Mouse (Mus musculus): Measurements from ENCODE around the gene Camk2g. TPM values are rescaled to one million over a fixed set of nuclear protein-coding genes. Genes with fewer than 3 reads are reported as not detected.
"Not testable (repeated sequence)": the region's sequence is repeated elsewhere in the genome, so short reads cannot be mapped to it uniquely, and the experiment has no call there.

Gene Camk2g
- polyA plus RNA-seq, 1 experiment from 2014 or later: 140 TPM

- Histone ChIP-seq H3K9me3 (no peaks in the 10 kb centered on the region), H3K27ac (no peak overlapping the region), H3K4me2 (no peak overlapping the region), H3K4me1 (peaks cover 11% of the 10 kb centered on the region), H3K27me3 (replicated peaks) (no peaks in the 10 kb centered on the region), H3K36me3 (replicated peaks) (peaks cover 23% of the 10 kb centered on the region), H3K9ac (no peak overlapping the region), H3K4me3 (no peak overlapping the region)
- 94% methylated on average over 9 of the region's 9 CpGs for WGBS
- ATAC-seq (replicated peaks): no peak
These were observed 62.9 kb downstream of the Camk2g start for GRCm38 (mm10) chr14:20730853-20731602.

GRCm38 (mm10) chr14:20729871-20730270 lies 64.0 kb downstream of the Camk2g start:
- Histone ChIP-seq H3K9me3 (no peaks in the 10 kb centered on the region), H3K4me2 (no peak overlapping the region), H3K27me3 (replicated peaks) (no peaks in the 10 kb centered on the region), H3K9ac (no peak overlapping the region), H3K4me3 (no peak overlapping the region), H3K36me3 (replicated peaks) (peaks cover 31% of the 10 kb centered on the region), H3K27ac (no peak overlapping the region), H3K4me1 (peaks cover 11% of the 10 kb centered on the region)
- WGBS: 91% methylated on average over 9 of the region's 9 CpGs
- ATAC-seq (replicated peaks): no peak

GRCm38 (mm10) chr14:20725660-20726339 lies 68.1 kb downstream of the Camk2g start:
- H3K4me3 ChIP-seq: no peak overlapping the region
- H3K4me2 ChIP-seq: no peak overlapping the region
- H3K9ac ChIP-seq: no peak overlapping the region
- peaks cover 68% of the 10 kb centered on the region for H3K36me3 ChIP-seq (replicated peaks)
- no peak for ATAC-seq (replicated peaks)
- no peak overlapping the region for H3K27ac ChIP-seq
- no peaks in the 10 kb centered on the region for H3K9me3 ChIP-seq
- H3K4me1 ChIP-seq: no peaks in the 10 kb centered on the region
- 89% methylated on average over 6 of the region's 6 CpGs for WGBS
- H3K27me3 ChIP-seq (replicated peaks): no peaks in the 10 kb centered on the region

GRCm38 (mm10) chr14:20724043-20724442 lies 69.8 kb downstream of the Camk2g start:
- Histone ChIP-seq H3K4me3 (no peak overlapping the region), H3K27ac (no peak overlapping the region), H3K36me3 (replicated peaks) (peaks cover 81% of the 10 kb centered on the region), H3K4me1 (no peaks in the 10 kb centered on the region), H3K9ac (no peak overlapping the region), H3K27me3 (replicated peaks) (no peaks in the 10 kb centered on the region), H3K4me2 (no peak overlapping the region), H3K9me3 (no peaks in the 10 kb centered on the region)
- WGBS: 33% methylated on average over 5 of the region's 5 CpGs
- ATAC-seq (replicated peaks): peak; percentile 15; the same call in 1 of the 2 replicates

GRCm38 (mm10) chr14:20723006-20723405 lies 70.9 kb downstream of the Camk2g start:
- no peak for ATAC-seq (replicated peaks)
- Histone ChIP-seq H3K4me1 (no peaks in the 10 kb centered on the region), H3K9ac (no peak overlapping the region), H3K4me3 (no peak overlapping the region), H3K36me3 (replicated peaks) (peaks cover 83% of the 10 kb centered on the region), H3K27me3 (replicated peaks) (no peaks in the 10 kb centered on the region), H3K9me3 (no peaks in the 10 kb centered on the region), H3K27ac (no peak overlapping the region), H3K4me2 (no peak overlapping the region)
- WGBS: 90% methylated on average over 12 of the region's 12 CpGs

- Histone ChIP-seq H3K4me3 (no peak overlapping the region), H3K27me3 (replicated peaks) (no peaks in the 10 kb centered on the region), H3K27ac (no peak overlapping the region), H3K9ac (no peak overlapping the region), H3K36me3 (replicated peaks) (peaks cover 88% of the 10 kb centered on the region), H3K4me2 (no peak overlapping the region), H3K9me3 (no peaks in the 10 kb centered on the region), H3K4me1 (no peaks in the 10 kb centered on the region)
- WGBS: 94% methylated on average over 4 of the region's 4 CpGs
- 0 out of 2 replicates have a peak, but pooled peaks have one; percentile 12 for ATAC-seq (replicated peaks)
These were observed 72.5 kb downstream of the Camk2g start for GRCm38 (mm10) chr14:20721371-20721770.

GRCm38 (mm10) chr14:20719767-20720166 lies 74.1 kb downstream of the Camk2g start:
- peaks cover 91% of the 10 kb centered on the region for H3K36me3 ChIP-seq (replicated peaks)
- no peaks in the 10 kb centered on the region for H3K4me1 ChIP-seq
- H3K4me3 ChIP-seq: no peak overlapping the region
- H3K27me3 ChIP-seq (replicated peaks): no peaks in the 10 kb centered on the region
- H3K27ac ChIP-seq: no peak overlapping the region
- H3K9me3 ChIP-seq: no peaks in the 10 kb centered on the region
- 92% methylated on average over 12 of the region's 12 CpGs for WGBS
- H3K4me2 ChIP-seq: no peak overlapping the region
- ATAC-seq (replicated peaks): no peak
- H3K9ac ChIP-seq: no peak overlapping the region

GRCm38 (mm10) chr14:20718443-20718842 lies 75.4 kb downstream of the Camk2g start:
- Histone ChIP-seq H3K4me3 (no peak overlapping the region), H3K4me2 (no peak overlapping the region), H3K4me1 (no peaks in the 10 kb centered on the region), H3K36me3 (replicated peaks) (peaks cover 94% of the 10 kb centered on the region), H3K27ac (no peak overlapping the region), H3K27me3 (replicated peaks) (no peaks in the 10 kb centered on the region), H3K9ac (no peak overlapping the region), H3K9me3 (no peaks in the 10 kb centered on the region)
- 93% methylated on average over 10 of the region's 10 CpGs for WGBS
- ATAC-seq (replicated peaks): no peak

GRCm38 (mm10) chr14:20713832-20714231 lies 80.1 kb downstream of the Camk2g start:
- no peaks in the 10 kb centered on the region for H3K27me3 ChIP-seq (replicated peaks)
- H3K9me3 ChIP-seq: no peaks in the 10 kb centered on the region
- 81% methylated on average over 11 of the region's 11 CpGs for WGBS
- ATAC-seq (replicated peaks): no peak
- H3K9ac ChIP-seq: no peak overlapping the region
- no peak overlapping the region for H3K27ac ChIP-seq
- H3K4me3 ChIP-seq: no peak overlapping the region
- peaks cover 77% of the 10 kb centered on the region for H3K36me3 ChIP-seq (replicated peaks)
- peaks cover 11% of the 10 kb centered on the region for H3K4me1 ChIP-seq
- no peak overlapping the region for H3K4me2 ChIP-seq

GRCm38 (mm10) chr14:20708239-20708638 lies 85.6 kb downstream of the Camk2g start:
- Histone ChIP-seq H3K36me3 (replicated peaks) (peaks cover 23% of the 10 kb centered on the region), H3K27me3 (replicated peaks) (no peaks in the 10 kb centered on the region), H3K4me3 (peak overlapping the region; percentile 86), H3K27ac (peak overlapping the region; percentile 96; the same call in 1 of the 2 replicates), H3K9me3 (no peaks in the 10 kb centered on the region), H3K4me1 (peaks cover 35% of the 10 kb centered on the region), H3K9ac (peak overlapping the region; percentile 94), H3K4me2 (peak overlapping the region; percentile 77)
- no peak for ATAC-seq (replicated peaks)
- WGBS: 4% methylated on average over 10 of the region's 10 CpGs

GRCm38 (mm10) chr14:20707201-20708190 lies 86.4 kb downstream of the Camk2g start, which contains the start of gene Zswim8:
Gene Zswim8 (plus strand): TSS chr14:20707552.
- Histone ChIP-seq H3K4me3 (peak within 1 kb of the TSS; percentile 86), H3K36me3 (replicated peaks) (peaks cover 16% of the 10 kb centered on the region), H3K27me3 (replicated peaks) (no peaks in the 10 kb centered on the region), H3K9ac (peak within 1 kb of the TSS; percentile 94), H3K27ac (peak within 1 kb of the TSS; percentile 96), H3K4me1 (peaks cover 35% of the 10 kb centered on the region), H3K9me3 (no peaks in the 10 kb centered on the region), H3K4me2 (peak within 1 kb of the TSS; percentile 77)
- peak; percentile 95 for ATAC-seq (replicated peaks)
- under 1% methylated on average over 80 of the region's 80 CpGs for WGBS

- Histone ChIP-seq H3K9ac (peak overlapping the region; percentile 74), H3K27ac (peak overlapping the region; percentile 85), H3K4me2 (peak overlapping the region; percentile 72), H3K4me1 (peaks cover 58% of the 10 kb centered on the region), H3K4me3 (peak overlapping the region; percentile 66)
- not testable (repeated sequence) for H3K9me3 ChIP-seq; H3K36me3 ChIP-seq (replicated peaks); ATAC-seq (replicated peaks); H3K27me3 ChIP-seq (replicated peaks)
- 11% methylated on average over 8 of the region's 8 CpGs for WGBS
These were observed 90.4 kb downstream of the Camk2g start for GRCm38 (mm10) chr14:20703461-20703860.
